Mouse (Mus musculus): ENCODE results near the gene Zfp383. TPM values are rescaled to one million over a fixed set of nuclear protein-coding genes. Genes with fewer than 3 reads are reported as not detected.

Gene Zfp383
- polyA plus RNA-seq, 1 experiment = 1.5 TPM

DNA sequence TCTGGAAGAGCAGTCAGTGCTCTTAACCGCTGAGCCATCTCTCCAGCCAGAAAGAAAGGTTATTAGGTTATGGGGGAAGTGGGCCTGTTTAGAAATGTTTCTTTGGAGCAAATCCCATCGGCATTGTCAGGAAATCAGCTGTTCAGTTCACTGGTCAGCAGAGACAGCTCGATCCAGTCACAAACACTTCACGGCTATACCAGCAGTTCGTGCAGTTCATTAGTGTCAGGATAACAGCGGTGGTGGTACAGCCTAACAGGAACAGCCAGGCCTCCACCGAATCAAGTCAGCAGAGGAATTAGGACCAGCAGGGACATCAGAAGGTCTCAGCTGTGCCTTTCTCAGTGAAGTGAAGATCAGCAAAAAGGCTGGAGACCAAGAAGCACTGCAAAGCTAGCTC lies 27.1 kb upstream of the Zfp383 start:
- 73% methylated on average over 7 of the region's 7 CpGs for WGBS
- Histone ChIP-seq H3K4me3 (ENCODE audit: insufficient read depth, low read depth, low read length) (no peak overlapping the region), H3K27me3 (replicated peaks; ENCODE audit: control insufficient read depth, insufficient read depth, low read length) (no peaks in the 10 kb centered on the region), H3K4me1 (ENCODE audit: control insufficient read depth, insufficient read depth, low read length) (no peaks in the 10 kb centered on the region), H3K27ac (ENCODE audit: insufficient read depth, low read depth, low read length) (no peak overlapping the region), H3K36me3 (ENCODE audit: control insufficient read depth, insufficient read depth, low read length) (no peaks in the 10 kb centered on the region)
- no peak for TF ChIP-seq POLR2A (IDR thresholded peaks at IDR 0.05; ENCODE audit: low read depth, low read length)
- no peak for TF ChIP-seq CTCF (conservative IDR thresholded peaks at IDR 0.05; ENCODE audit: insufficient read depth, insufficient read length, low read depth, low read length)
- no peak for DNase-seq

GRCm38 (mm10) chr7:29890501-29890900 lies 17.5 kb upstream of the Zfp383 start:
- Histone ChIP-seq H3K27ac (ENCODE audit: insufficient read depth, low read depth, low read length) (no peak overlapping the region), H3K27me3 (replicated peaks; ENCODE audit: control insufficient read depth, insufficient read depth, low read length) (no peaks in the 10 kb centered on the region), H3K4me1 (ENCODE audit: control insufficient read depth, insufficient read depth, low read length) (no peaks in the 10 kb centered on the region), H3K36me3 (ENCODE audit: control insufficient read depth, insufficient read depth, low read length) (peaks cover 13% of the 10 kb centered on the region), H3K4me3 (ENCODE audit: insufficient read depth, low read depth, low read length) (no peak overlapping the region)
- no peak for TF ChIP-seq CTCF (conservative IDR thresholded peaks at IDR 0.05; ENCODE audit: insufficient read depth, insufficient read length, low read depth, low read length)
- TF ChIP-seq POLR2A (IDR thresholded peaks at IDR 0.05; ENCODE audit: low read depth, low read length) = no peak
- 97% methylated on average over 7 of the region's 7 CpGs for WGBS
- no peak for DNase-seq

- no peak for DNase-seq
- 96% methylated on average over 4 of the region's 4 CpGs for WGBS
- Histone ChIP-seq H3K4me3 (ENCODE audit: insufficient read depth, low read depth, low read length) (no peak overlapping the region), H3K36me3 (ENCODE audit: control insufficient read depth, insufficient read depth, low read length) (peaks cover 25% of the 10 kb centered on the region), H3K27me3 (replicated peaks; ENCODE audit: control insufficient read depth, insufficient read depth, low read length) (no peaks in the 10 kb centered on the region), H3K4me1 (ENCODE audit: control insufficient read depth, insufficient read depth, low read length) (no peaks in the 10 kb centered on the region), H3K27ac (ENCODE audit: insufficient read depth, low read depth, low read length) (no peak overlapping the region)
- TF ChIP-seq POLR2A (IDR thresholded peaks at IDR 0.05; ENCODE audit: low read depth, low read length) = no peak
- TF ChIP-seq CTCF (conservative IDR thresholded peaks at IDR 0.05; ENCODE audit: insufficient read depth, insufficient read length, low read depth, low read length) = no peak
These were observed 15.3 kb upstream of the Zfp383 start for GRCm38 (mm10) chr7:29892756-29893155.

GRCm38 (mm10) chr7:29898351-29898750 lies 9.7 kb upstream of the Zfp383 start:
- H3K4me1 ChIP-seq (ENCODE audit: control insufficient read depth, insufficient read depth, low read length) = no peaks in the 10 kb centered on the region
- peaks cover 29% of the 10 kb centered on the region for H3K36me3 ChIP-seq (ENCODE audit: control insufficient read depth, insufficient read depth, low read length)
- no peak overlapping the region for H3K27ac ChIP-seq (ENCODE audit: insufficient read depth, low read depth, low read length)
- H3K4me3 ChIP-seq (ENCODE audit: insufficient read depth, low read depth, low read length) = no peak overlapping the region
- no peaks in the 10 kb centered on the region for H3K27me3 ChIP-seq (replicated peaks; ENCODE audit: control insufficient read depth, insufficient read depth, low read length)
- TF ChIP-seq POLR2A (IDR thresholded peaks at IDR 0.05; ENCODE audit: low read depth, low read length) (no peak), CTCF (conservative IDR thresholded peaks at IDR 0.05; ENCODE audit: insufficient read depth, insufficient read length, low read depth, low read length) (no peak)
- DNase-seq = no peak
- WGBS = 98% methylated on average over 4 of the region's 4 CpGs

DNA sequence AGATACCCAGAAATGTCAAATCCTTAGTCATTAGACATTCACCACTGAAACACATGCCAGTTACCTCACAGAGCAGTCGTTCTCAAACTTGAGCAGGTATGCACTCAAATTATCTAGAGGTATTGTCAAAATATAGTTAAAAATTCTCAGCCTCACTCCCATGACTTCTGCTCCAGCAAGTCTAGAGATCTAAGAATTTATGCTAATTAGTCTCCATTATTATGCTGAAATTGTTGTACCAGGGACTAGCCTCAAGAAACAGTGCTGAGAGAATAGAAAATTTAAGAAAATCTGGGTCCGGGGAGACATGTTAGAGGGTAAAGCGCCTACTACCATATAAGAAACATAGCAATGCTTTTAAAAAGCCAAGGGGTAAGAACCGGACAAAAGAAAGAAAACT lies 3.9 kb upstream of the Zfp383 start:
- TF ChIP-seq CTCF (conservative IDR thresholded peaks at IDR 0.05; ENCODE audit: insufficient read depth, insufficient read length, low read depth, low read length) = no peak
- TF ChIP-seq POLR2A (IDR thresholded peaks at IDR 0.05; ENCODE audit: low read depth, low read length) = no peak
- 91% methylated on average over 4 of the region's 4 CpGs for WGBS

DNA sequence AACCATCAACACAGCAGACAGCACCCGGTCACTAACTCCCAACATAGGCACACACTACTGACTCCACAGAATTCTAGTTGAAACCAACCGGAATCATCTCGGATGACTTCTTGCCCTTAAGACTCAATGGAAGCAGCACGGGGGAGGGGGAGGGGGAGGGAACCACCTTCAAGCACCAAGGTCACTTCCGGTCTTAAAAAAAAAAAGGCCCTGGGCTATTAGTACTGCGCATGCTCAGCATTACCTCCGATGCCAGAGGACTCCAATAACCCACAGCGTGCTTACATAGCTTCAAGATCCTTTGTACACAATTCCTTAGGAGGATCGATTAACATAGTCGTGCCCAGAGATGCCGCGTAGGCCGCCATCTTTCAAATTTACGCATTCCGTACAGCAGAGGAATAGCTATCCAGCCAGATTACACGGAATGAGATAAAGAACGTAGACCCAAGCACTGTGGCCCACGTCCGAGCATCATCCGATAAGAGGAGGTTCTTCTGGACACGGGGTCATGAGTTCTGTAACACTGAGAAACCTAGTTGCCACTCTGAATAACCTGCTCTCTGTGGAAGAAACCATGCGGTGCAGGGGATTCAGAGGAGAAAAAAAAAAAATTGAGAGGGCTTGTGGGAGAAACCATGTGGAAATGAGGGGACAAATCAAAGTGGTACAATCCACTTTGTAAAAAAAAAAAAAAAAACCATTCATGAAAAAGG lies 1.9 kb upstream of the Zfp383 start, which contains the start of gene Zfp27:
Gene Zfp27 (minus strand): TSS at position 607 of the 716 bp plus-strand sequence.
- Histone ChIP-seq H3K36me3 (ENCODE audit: control insufficient read depth, insufficient read depth, low read length) (no peaks in the 10 kb centered on the region), H3K4me3 (ENCODE audit: insufficient read depth, low read depth, low read length) (peak within 1 kb of the TSS; percentile 93), H3K4me1 (ENCODE audit: control insufficient read depth, insufficient read depth, low read length) (no peaks in the 10 kb centered on the region), H3K27me3 (replicated peaks; ENCODE audit: control insufficient read depth, insufficient read depth, low read length) (no peaks in the 10 kb centered on the region), H3K27ac (ENCODE audit: insufficient read depth, low read depth, low read length) (peak within 1 kb of the TSS; percentile 98)
- DNase-seq = peak; percentile 92
- under 1% methylated on average over 22 of the region's 22 CpGs for WGBS
- TF ChIP-seq CTCF (conservative IDR thresholded peaks at IDR 0.05; ENCODE audit: insufficient read depth, insufficient read length, low read depth, low read length) = no peak

More for the DNA sequence above, 3.9 kb upstream of the Zfp383 start:
- Histone ChIP-seq H3K4me1 (ENCODE audit: control insufficient read depth, insufficient read depth, low read length) (no peaks in the 10 kb centered on the region), H3K27ac (ENCODE audit: insufficient read depth, low read depth, low read length) (no peak overlapping the region), H3K36me3 (ENCODE audit: control insufficient read depth, insufficient read depth, low read length) (no peaks in the 10 kb centered on the region), H3K27me3 (replicated peaks; ENCODE audit: control insufficient read depth, insufficient read depth, low read length) (no peaks in the 10 kb centered on the region), H3K4me3 (ENCODE audit: insufficient read depth, low read depth, low read length) (no peak overlapping the region)
- no peak for DNase-seq

DNA sequence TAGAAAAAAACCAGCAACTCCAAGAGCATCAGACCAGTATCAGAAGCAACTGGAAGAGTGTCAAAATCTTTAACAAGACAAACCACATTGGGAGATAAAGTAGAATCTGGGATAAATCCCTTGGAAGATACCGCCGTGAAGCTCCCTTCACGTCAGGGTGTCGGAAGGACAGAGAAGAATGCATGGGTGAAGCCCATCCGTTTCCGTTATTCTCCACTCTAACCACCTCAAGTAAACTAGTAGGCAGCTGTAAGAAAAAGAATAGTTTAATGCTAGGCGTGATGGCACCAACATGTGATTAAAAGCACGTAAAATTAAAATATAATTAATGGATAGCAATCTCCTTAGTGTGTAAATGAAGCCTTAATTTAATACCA lies 1.4 kb upstream of the Zfp383 start:
- no peak for DNase-seq
- H3K27me3 ChIP-seq (replicated peaks; ENCODE audit: control insufficient read depth, insufficient read depth, low read length) = no peaks in the 10 kb centered on the region
- no peaks in the 10 kb centered on the region for H3K4me1 ChIP-seq (ENCODE audit: control insufficient read depth, insufficient read depth, low read length)
- H3K4me3 ChIP-seq (ENCODE audit: insufficient read depth, low read depth, low read length) = peak overlapping the region; percentile 23; the same call in 1 of the 2 replicates
- H3K36me3 ChIP-seq (ENCODE audit: control insufficient read depth, insufficient read depth, low read length) = no peaks in the 10 kb centered on the region
- H3K27ac ChIP-seq (ENCODE audit: insufficient read depth, low read depth, low read length) = peak overlapping the region; percentile 51
- no peak for TF ChIP-seq POLR2A (IDR thresholded peaks at IDR 0.05; ENCODE audit: low read depth, low read length)
- 14% methylated on average over 8 of the region's 8 CpGs for WGBS

Data from kidney, adult 2 months (tissue).